In the genomic region with DNA sequence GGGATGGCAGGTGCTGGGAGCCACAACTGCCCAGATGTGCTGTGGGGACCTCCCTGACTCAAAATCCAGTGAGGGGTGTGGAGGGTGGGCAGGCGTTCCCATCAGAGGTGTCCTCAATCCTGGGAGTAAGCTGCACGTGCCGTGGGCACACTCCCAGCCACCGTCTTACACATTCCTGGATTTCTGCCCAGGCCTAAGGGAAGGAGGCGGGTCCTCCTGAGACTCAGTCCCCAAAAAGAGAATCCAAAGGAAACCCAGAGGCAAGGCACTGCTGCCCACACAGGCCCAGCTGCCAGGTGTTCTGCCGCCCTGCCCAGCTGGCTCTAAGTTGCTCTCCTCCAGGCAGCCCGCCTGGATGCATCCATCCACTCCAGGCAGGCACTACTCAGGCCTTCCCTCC, we compare ENCODE assay signal across 15 mouse cellular contexts. TPM values are rescaled to one million over a fixed set of nuclear protein-coding genes. Genes with fewer than 3 reads are reported as not detected.
A peak's percentile ranks its signal among the peaks of the same experiment; 100 is the strongest.
DNase-seq lines count a peak whose midpoint lies in the region; ATAC-seq and TF ChIP-seq lines count a peak whose summit lies in the region.
"Had no signal": no experiment of that assay in that cellular context is flagged by ENCODE, and none has a peak within 500 bp of the region (broad histone marks: within the 10 kb centered on the region; RNA-seq: fewer than 3 reads in every experiment).

No protein-coding gene starts in this region.

- WGBS in hindbrain, embryonic 10.5 days, result 90% methylated on average over 7 of the region's 7 CpGs
- WGBS in hindbrain, embryonic 13.5 days, result 57% methylated on average over 7 of the region's 7 CpGs
- WGBS in forebrain, postnatal 0 days, result 33% methylated on average over 7 of the region's 7 CpGs
- 64% methylated on average over 7 of the region's 7 CpGs for WGBS in heart, embryonic 12.5 days
- 62% methylated on average over 7 of the region's 7 CpGs for WGBS in kidney, embryonic 16.5 days

- H3K27ac ChIP-seq in hindbrain, embryonic 10.5 days, result peak overlapping the region; percentile 63; the same call in 1 of the 2 replicates
- H3K27ac ChIP-seq in hindbrain, embryonic 13.5 days, result no peak overlapping the region
- H3K27ac ChIP-seq in forebrain, postnatal 0 days (ENCODE audit: low read depth, low read length), result no peak overlapping the region
- no peak overlapping the region for H3K27ac ChIP-seq in heart, embryonic 12.5 days (ENCODE audit: poor library complexity, severe bottlenecking)
- no peak overlapping the region for H3K27ac ChIP-seq in kidney, embryonic 16.5 days (ENCODE audit: low read length)
- H3K27ac ChIP-seq: kidney, postnatal 0 days had no signal

- peaks cover 49% of the 10 kb centered on the region for H3K4me1 ChIP-seq in hindbrain, embryonic 10.5 days (replicated peaks)
- peaks cover 22% of the 10 kb centered on the region for H3K4me1 ChIP-seq in hindbrain, embryonic 13.5 days (replicated peaks)
- no peaks in the 10 kb centered on the region for H3K4me1 ChIP-seq in forebrain, postnatal 0 days (ENCODE audit: insufficient read depth)
- no peaks in the 10 kb centered on the region for H3K4me1 ChIP-seq in heart, embryonic 12.5 days (replicated peaks)
- H3K4me1 ChIP-seq in kidney, embryonic 16.5 days (ENCODE audit: insufficient read depth, low read length), result no peaks in the 10 kb centered on the region

- H3K4me3 ChIP-seq in hindbrain, embryonic 10.5 days, result no peak overlapping the region
- H3K4me3 ChIP-seq in hindbrain, embryonic 13.5 days, result no peak overlapping the region
- H3K4me3 ChIP-seq in forebrain, postnatal 0 days (ENCODE audit: low read depth, low read length), result no peak overlapping the region
- H3K4me3 ChIP-seq in heart, embryonic 12.5 days, result no peak overlapping the region
- H3K4me3 ChIP-seq in kidney, embryonic 16.5 days (ENCODE audit: low read length), result no peak overlapping the region

- ATAC-seq in hindbrain, embryonic 13.5 days (ENCODE audit: low FRiP score), result no peak
- ATAC-seq in forebrain, postnatal 0 days, result no peak
- no peak for ATAC-seq in heart, embryonic 12.5 days (ENCODE audit: insufficient number of reproducible peaks, low FRiP score)
- ATAC-seq in kidney, embryonic 16.5 days (ENCODE audit: low FRiP score, low TSS enrichment), result no peak

- H3K9ac ChIP-seq in hindbrain, embryonic 13.5 days, result no peak overlapping the region
- H3K9ac ChIP-seq in forebrain, postnatal 0 days, result no peak overlapping the region
- H3K9ac ChIP-seq in heart, embryonic 12.5 days, result no peak overlapping the region
- H3K9ac ChIP-seq in kidney, embryonic 16.5 days (replicated peaks; ENCODE audit: low read length), result no peak overlapping the region

- no peak for DNase-seq in hindbrain, embryonic 10.5 days (ENCODE audit: low spot score)
- peak; percentile 28 for DNase-seq in right cerebral cortex, adult 18-20 months
- DNase-seq in right cerebral cortex, postnatal 4 days, result no peak
- DNase-seq in forebrain, postnatal 0 days, result peak; percentile 27
- DNase-seq in gastrocnemius, postnatal 25 days, result no peak
- DNase-seq: adrenal gland, postnatal 25 days; B cell, adult 2 months; heart, adult 11 months; lung, adult 18-20 months; thymus, postnatal 25 days had no signal

- peaks cover 2% of the 10 kb centered on the region; the same call in 1 of the 2 replicates for H3K36me3 ChIP-seq in hindbrain, embryonic 10.5 days
- H3K36me3 ChIP-seq in hindbrain, embryonic 13.5 days, result peaks cover under 1% of the 10 kb centered on the region; the same call in 1 of the 2 replicates
- H3K36me3 ChIP-seq in forebrain, postnatal 0 days (ENCODE audit: insufficient read depth), result no peaks in the 10 kb centered on the region
- H3K36me3 ChIP-seq in heart, embryonic 12.5 days, result no peaks in the 10 kb centered on the region
- no peaks in the 10 kb centered on the region for H3K36me3 ChIP-seq in kidney, embryonic 16.5 days (ENCODE audit: insufficient read depth, low read length)

- H3K9me3 ChIP-seq in hindbrain, embryonic 10.5 days, result no peaks in the 10 kb centered on the region
- H3K9me3 ChIP-seq in hindbrain, embryonic 13.5 days, result no peaks in the 10 kb centered on the region
- H3K9me3 ChIP-seq in forebrain, postnatal 0 days (ENCODE audit: low read length), result no peaks in the 10 kb centered on the region
- H3K9me3 ChIP-seq in heart, embryonic 12.5 days (replicated peaks), result no peaks in the 10 kb centered on the region
- H3K9me3 ChIP-seq in kidney, embryonic 16.5 days (ENCODE audit: low read length), result no peaks in the 10 kb centered on the region

- H3K27me3 ChIP-seq in hindbrain, embryonic 10.5 days (ENCODE audit: insufficient read depth, poor library complexity, severe bottlenecking), result peaks cover 41% of the 10 kb centered on the region
- H3K27me3 ChIP-seq in hindbrain, embryonic 13.5 days, result peaks cover 50% of the 10 kb centered on the region
- no peaks in the 10 kb centered on the region for H3K27me3 ChIP-seq in forebrain, postnatal 0 days (ENCODE audit: insufficient read depth, low read length)
- peaks cover 92% of the 10 kb centered on the region for H3K27me3 ChIP-seq in heart, embryonic 12.5 days (replicated peaks)
- peaks cover 3% of the 10 kb centered on the region; the same call in 1 of the 2 replicates for H3K27me3 ChIP-seq in kidney, embryonic 16.5 days (ENCODE audit: insufficient read depth, low read length)

- TF ChIP-seq CTCF in forebrain, postnatal 0 days (IDR thresholded peaks at IDR 0.05; ENCODE audit: low read depth), result no peak

- no peak overlapping the region for H3K4me2 ChIP-seq in hindbrain, embryonic 13.5 days
- H3K4me2 ChIP-seq in forebrain, postnatal 0 days (ENCODE audit: low read depth), result no peak overlapping the region
- no peak overlapping the region for H3K4me2 ChIP-seq in heart, embryonic 12.5 days
- H3K4me2 ChIP-seq in kidney, embryonic 16.5 days (replicated peaks; ENCODE audit: low read depth, low read length), result no peak overlapping the region

RNA-seq across cellular contexts. Expression of a gene that starts 28.7 kb away (rescaled TPM):
- polyA plus RNA-seq in hindbrain, embryonic 10.5 days (2016; fragmentation: Nextera tagmentation; extraction: Ambion mirVana), result 6.0 and 16.2 TPM in 2 replicates
- polyA plus RNA-seq in hindbrain, embryonic 13.5 days (2015; fragmentation: Nextera tagmentation; extraction: Ambion mirVana), result 21.3 and 23.2 TPM in 2 replicates
- total RNA-seq in forebrain, postnatal 0 days (2014; rRNA removed), result 50.2 and 61.2 TPM in 2 replicates
- 20.8 and 25.9 TPM in 2 replicates for polyA plus RNA-seq in forebrain, postnatal 0 days (2015; fragmentation: Nextera tagmentation; extraction: Ambion mirVana)
- polyA plus RNA-seq in heart, embryonic 12.5 days (2016; fragmentation: Nextera tagmentation; extraction: Ambion mirVana), result 1.4 and 1.8 TPM in 2 replicates
- under 1 TPM; 0.43 to 0.69 TPM for total RNA-seq in gastrocnemius, postnatal 25 days (2021)
- polyA plus RNA-seq in kidney, embryonic 16.5 days (2015; fragmentation: Nextera tagmentation; extraction: Ambion mirVana), result 3.4 and 3.7 TPM in 2 replicates
- total RNA-seq: megakaryocyte, adult 5-6 weeks had no signal

Comparison
In these comparisons a context has a peak if more than half of its experiments do, and no peak if none do; other contexts are left out.
1. DNase-seq: peak in right cerebral cortex, adult 18-20 months (single experiment) and forebrain, postnatal 0 days (single experiment); none in hindbrain, embryonic 10.5 days (single experiment), right cerebral cortex, postnatal 4 days (single experiment) and gastrocnemius, postnatal 25 days (single experiment).